Mouse (Mus musculus) kidney, adult 18-20 months (tissue): ENCODE measurements around the gene Dhx34.

Experiments
- DNase-seq: peaks from one replicate; pipeline ENCODE4 v3.0.0; 2021

Gene Dhx34

GRCm38 (mm10) chr7:16158735-16159134 is 63.1 kb downstream of the Dhx34 start:
- DNase-seq = no peak

GRCm38 (mm10) chr7:16156105-16156714 is 65.6 kb downstream of the Dhx34 start:
- DNase-seq = no peak

- no peak for DNase-seq
Observed at GRCm38 (mm10) chr7:16155132-16155872, 66.5 kb downstream of the Dhx34 start.

- DNase-seq = peak; percentile 47
Observed at GRCm38 (mm10) chr7:16153522-16153921, 68.3 kb downstream of the Dhx34 start.

- DNase-seq = no peak
Observed at GRCm38 (mm10) chr7:16150191-16151145, 71.4 kb downstream of the Dhx34 start.

- DNase-seq = no peak
Observed at GRCm38 (mm10) chr7:16149241-16149640, 72.6 kb downstream of the Dhx34 start.

- peak; percentile 60 for DNase-seq
Observed at GRCm38 (mm10) chr7:16147643-16148042, 74.2 kb downstream of the Dhx34 start.
